Mouse (Mus musculus) forebrain, embryonic 11.5 days (tissue): ENCODE data around the gene Lsp1. TPM values are rescaled to one million over a fixed set of nuclear protein-coding genes. Genes with fewer than 3 reads are reported as not detected.

Experiments
- ATAC-seq: fragments of 200-750 bp; cut with Nextera tagmentation; replicated peaks from 2 replicates; pipeline ENCODE4 v1.8.0; 2017; ENCODE audit warnings: moderate TSS enrichment; ENCODE audit not compliant: low FRiP score
- DNase-seq: peaks from one replicate; pipeline ENCODE4 v3.0.0-alpha.2; 2017; ENCODE audit warnings: low spot score
- H3K27ac ChIP-seq: fragments of 300-500 bp; sonication (generic); 2 replicates; pipeline ENCODE4 v1.5.1; 2014; ENCODE audit warnings: low read depth, low read length
- H3K27me3 ChIP-seq: fragments of 300-500 bp; sonication (generic); 2 replicates; pipeline ENCODE4 v1.6.1; 2014; ENCODE audit warnings: mild to moderate bottlenecking, low read length, mixed read lengths; ENCODE audit not compliant: control insufficient read depth, insufficient read depth
- H3K36me3 ChIP-seq: fragments of 300-500 bp; sonication (generic); 2 replicates; pipeline ENCODE4 v1.6.1; 2014; ENCODE audit warnings: mild to moderate bottlenecking, low read length, moderate library complexity, mixed read lengths; ENCODE audit not compliant: control insufficient read depth, insufficient read depth
- H3K4me1 ChIP-seq: fragments of 300-500 bp; sonication (generic); replicated peaks from 2 replicates; pipeline ENCODE4 v1.6.1; 2014; ENCODE audit warnings: low read length, mixed read lengths; ENCODE audit not compliant: control insufficient read depth, insufficient read depth
- H3K4me2 ChIP-seq: fragments of 300-500 bp; sonication (generic); 2 replicates; pipeline ENCODE4 v1.6.1; 2014; ENCODE audit warnings: low read depth, mild to moderate bottlenecking, low read length, moderate library complexity, mixed read lengths; ENCODE audit not compliant: severe bottlenecking
- H3K4me3 ChIP-seq: fragments of 300-500 bp; sonication (generic); 2 replicates; pipeline ENCODE4 v1.5.1; 2014; ENCODE audit warnings: low read depth, low read length
- H3K9ac ChIP-seq: fragments of 300-500 bp; sonication (generic); 2 replicates; pipeline ENCODE4 v1.6.1; 2014; ENCODE audit warnings: low read length
- H3K9me3 ChIP-seq: fragments of 300-500 bp; sonication (generic); 2 replicates; pipeline ENCODE4 v1.6.1; 2016; ENCODE audit warnings: low read length, mixed read lengths; ENCODE audit not compliant: control insufficient read depth
- WGBS: fragments of 180-500 bp; shearing (Covaris S2); extraction: QIAGEN DNeasy Blood & Tissue Kit; methylation state at CpG from one replicate; pipeline ENCODE4 v1.1.7; 2014; 5-methylcytosine and 5-hydroxymethylcytosine counted together
- polyA plus RNA-seq: library from polyadenylated mRNA; unstranded; fragments of >200 nt; fragmentation: Nextera tagmentation; extraction: Ambion mirVana; gene quantifications from 2 replicates; pipeline ENCODE4 v1.2.1, GENCODE M21; 2014

Gene Lsp1
- polyA plus RNA-seq, 1 experiment from 2014 or later: 9.8 TPM

GRCm38 (mm10) chr7:142507453-142507852 lies 46.8 kb downstream of the Lsp1 start:
- no peak overlapping the region for H3K4me3 ChIP-seq
- no peak overlapping the region for H3K9ac ChIP-seq
- H3K36me3 ChIP-seq: no peaks in the 10 kb centered on the region
- DNase-seq: no peak
- 95% methylated on average over 9 of the region's 9 CpGs for WGBS
- H3K27me3 ChIP-seq: no peaks in the 10 kb centered on the region
- H3K27ac ChIP-seq: no peak overlapping the region
- no peak overlapping the region for H3K4me2 ChIP-seq
- peaks cover 12% of the 10 kb centered on the region for H3K4me1 ChIP-seq
- ATAC-seq: no peak
- H3K9me3 ChIP-seq: no peaks in the 10 kb centered on the region

DNA sequence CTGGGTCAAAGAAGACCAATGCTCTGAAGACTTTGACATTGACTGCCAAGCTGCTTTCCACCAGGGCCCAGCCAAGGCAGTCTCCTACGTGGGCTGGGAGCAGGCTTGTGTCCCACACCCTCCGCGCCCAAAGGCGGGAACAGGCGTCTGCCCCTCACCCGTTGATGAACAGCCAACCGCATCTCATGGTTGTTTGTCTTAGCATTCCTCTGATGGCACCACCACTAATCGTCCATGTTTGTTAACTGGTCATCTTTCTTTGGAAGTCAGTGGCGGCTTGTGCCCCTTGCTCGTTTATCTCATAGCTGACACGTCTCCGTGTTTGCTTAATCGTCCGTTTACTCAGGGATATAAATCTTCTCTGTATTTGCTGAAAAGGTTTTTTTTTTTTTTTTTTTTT lies 48.9 kb downstream of the Lsp1 start:
- no peak for ATAC-seq
- H3K4me3 ChIP-seq: no peak overlapping the region
- H3K4me2 ChIP-seq: no peak overlapping the region
- no peaks in the 10 kb centered on the region for H3K36me3 ChIP-seq
- no peaks in the 10 kb centered on the region for H3K27me3 ChIP-seq
- peak overlapping the region; percentile 57; the same call in 1 of the 2 replicates for H3K27ac ChIP-seq
- H3K9ac ChIP-seq: no peak overlapping the region
- peaks cover 12% of the 10 kb centered on the region for H3K4me1 ChIP-seq
- 51% methylated on average over 14 of the region's 14 CpGs for WGBS
- no peaks in the 10 kb centered on the region for H3K9me3 ChIP-seq
- no peak for DNase-seq

GRCm38 (mm10) chr7:142510021-142510777 lies 49.6 kb downstream of the Lsp1 start:
- ATAC-seq (0 out of 2 replicates have a peak, but pooled peaks have one; percentile 37), DNase-seq (peak; percentile 73)
- no peak overlapping the region for H3K4me3 ChIP-seq
- WGBS: 8% methylated on average over 12 of the region's 12 CpGs
- peak overlapping the region; percentile 39; the same call in 1 of the 2 replicates for H3K9ac ChIP-seq
- no peaks in the 10 kb centered on the region for H3K36me3 ChIP-seq
- peaks cover 12% of the 10 kb centered on the region for H3K4me1 ChIP-seq
- no peaks in the 10 kb centered on the region for H3K9me3 ChIP-seq
- no peak overlapping the region for H3K4me2 ChIP-seq
- H3K27ac ChIP-seq: peak overlapping the region; percentile 65
- no peaks in the 10 kb centered on the region for H3K27me3 ChIP-seq

GRCm38 (mm10) chr7:142514048-142514447 lies 53.4 kb downstream of the Lsp1 start:
- H3K36me3 ChIP-seq: no peaks in the 10 kb centered on the region
- H3K4me3 ChIP-seq: no peak overlapping the region
- no peak overlapping the region for H3K9ac ChIP-seq
- H3K4me1 ChIP-seq: peaks cover 6% of the 10 kb centered on the region; the same call in 1 of the 2 replicates
- H3K9me3 ChIP-seq: no peaks in the 10 kb centered on the region
- ATAC-seq (no peak), DNase-seq (no peak)
- H3K27ac ChIP-seq: no peak overlapping the region
- H3K27me3 ChIP-seq: no peaks in the 10 kb centered on the region
- no peak overlapping the region for H3K4me2 ChIP-seq
- 86% methylated on average over 4 of the region's 4 CpGs for WGBS

DNA sequence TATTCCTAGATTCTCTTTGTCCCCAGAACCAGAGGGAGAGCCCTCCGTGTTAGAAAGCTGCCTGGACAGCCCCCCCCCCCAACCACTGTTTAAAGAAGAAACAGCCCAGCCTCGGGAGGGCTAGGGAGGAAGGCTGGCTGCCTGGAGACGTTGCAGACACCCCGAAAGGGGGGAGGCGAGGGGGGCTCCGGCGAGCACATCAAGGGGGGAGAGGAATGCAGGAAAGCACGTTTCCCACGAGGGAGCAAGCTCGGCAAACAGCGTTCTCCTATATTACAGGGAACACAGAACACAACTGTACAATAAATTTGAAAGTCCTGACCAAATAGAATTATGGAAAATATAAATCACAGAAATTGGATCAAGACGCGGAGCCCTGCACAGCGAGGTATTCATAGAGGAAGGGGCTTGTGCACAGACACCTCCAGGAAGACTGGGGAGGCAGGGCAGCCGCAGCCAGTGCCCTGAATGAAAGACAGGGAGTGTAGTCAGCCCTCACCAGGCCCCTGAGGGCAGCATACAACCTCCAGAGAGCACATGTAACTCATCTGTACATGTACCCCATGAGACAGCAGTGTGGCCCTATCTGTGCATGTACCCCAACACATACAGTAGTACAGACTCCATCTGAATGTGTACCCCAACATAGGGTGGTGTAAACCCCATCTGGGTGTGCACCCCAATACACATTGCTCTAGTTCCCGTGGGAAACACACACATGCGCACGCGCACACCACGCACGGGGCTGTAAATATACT lies 55.8 kb downstream of the Lsp1 start:
- no peak for DNase-seq
- no peaks in the 10 kb centered on the region for H3K36me3 ChIP-seq
- no peak overlapping the region for H3K4me3 ChIP-seq
- H3K9me3 ChIP-seq: no peaks in the 10 kb centered on the region
- no peak overlapping the region for H3K4me2 ChIP-seq
- WGBS: 56% methylated on average over 21 of the region's 21 CpGs
- H3K9ac ChIP-seq: peak overlapping the region; percentile 40; the same call in 1 of the 2 replicates
- H3K4me1 ChIP-seq: 0 out of 2 replicates have a peak, but pooled peaks cover 3% of the 10 kb centered on the region
- H3K27me3 ChIP-seq: no peaks in the 10 kb centered on the region
- no peak for ATAC-seq
- no peak overlapping the region for H3K27ac ChIP-seq

GRCm38 (mm10) chr7:142517531-142517930 lies 56.9 kb downstream of the Lsp1 start:
- no peak for ATAC-seq
- no peaks in the 10 kb centered on the region for H3K27me3 ChIP-seq
- 83% methylated on average over 3 of the region's 3 CpGs for WGBS
- no peak overlapping the region for H3K4me2 ChIP-seq
- H3K9me3 ChIP-seq: no peaks in the 10 kb centered on the region
- no peak overlapping the region for H3K4me3 ChIP-seq
- H3K9ac ChIP-seq: no peak overlapping the region
- 0 out of 2 replicates have a peak, but pooled peaks cover 3% of the 10 kb centered on the region for H3K4me1 ChIP-seq
- DNase-seq: no peak
- no peak overlapping the region for H3K27ac ChIP-seq
- H3K36me3 ChIP-seq: no peaks in the 10 kb centered on the region

GRCm38 (mm10) chr7:142520331-142520730 lies 59.7 kb downstream of the Lsp1 start:
- H3K4me2 ChIP-seq: no peak overlapping the region
- WGBS: 89% methylated on average over 4 of the region's 4 CpGs
- peaks cover 6% of the 10 kb centered on the region; the same call in 1 of the 2 replicates for H3K4me1 ChIP-seq
- no peaks in the 10 kb centered on the region for H3K27me3 ChIP-seq
- no peak overlapping the region for H3K4me3 ChIP-seq
- ATAC-seq (no peak), DNase-seq (no peak)
- H3K27ac ChIP-seq: no peak overlapping the region
- H3K9me3 ChIP-seq: no peaks in the 10 kb centered on the region
- H3K36me3 ChIP-seq: no peaks in the 10 kb centered on the region
- no peak overlapping the region for H3K9ac ChIP-seq

GRCm38 (mm10) chr7:142522352-142522751 lies 61.7 kb downstream of the Lsp1 start:
- Histone ChIP-seq H3K9ac (no peak overlapping the region), H3K27me3 (no peaks in the 10 kb centered on the region), H3K4me2 (no peak overlapping the region), H3K36me3 (no peaks in the 10 kb centered on the region), H3K9me3 (no peaks in the 10 kb centered on the region), H3K4me1 (peaks cover 8% of the 10 kb centered on the region; the same call in 1 of the 2 replicates), H3K27ac (no peak overlapping the region), H3K4me3 (no peak overlapping the region)
- ATAC-seq (no peak), DNase-seq (peak; percentile 73)
- 28% methylated on average over 4 of the region's 4 CpGs for WGBS
